Mouse (Mus musculus): ENCODE data around the gene Cpa1. TPM values are rescaled to one million over a fixed set of nuclear protein-coding genes. Genes with fewer than 3 reads are reported as not detected.

The Cpa1 gene
- polyA plus RNA-seq, 1 experiment from 2014 or later, result 7.2 TPM

GRCm38 (mm10) chr6:30687198-30687597 is 48.2 kb downstream of the Cpa1 start:
- no peaks in the 10 kb centered on the region for H3K9me3 ChIP-seq (replicated peaks; ENCODE audit: control insufficient read depth, low read length)
- no peaks in the 10 kb centered on the region for H3K36me3 ChIP-seq (ENCODE audit: control insufficient read depth, insufficient read depth)
- no peak for ATAC-seq (replicated peaks; ENCODE audit: extremely low read depth, insufficient read depth, low FRiP score)
- no peak overlapping the region for H3K4me3 ChIP-seq (ENCODE audit: low read length)
- H3K27ac ChIP-seq (ENCODE audit: low read length), result no peak overlapping the region
- H3K9ac ChIP-seq (ENCODE audit: low read length), result no peak overlapping the region
- no peaks in the 10 kb centered on the region for H3K27me3 ChIP-seq (ENCODE audit: control insufficient read depth, insufficient read depth, low read length)
- no peak overlapping the region for H3K4me2 ChIP-seq (ENCODE audit: low read depth, low read length)
- peaks cover 6% of the 10 kb centered on the region for H3K4me1 ChIP-seq (ENCODE audit: control insufficient read depth, insufficient read depth, low read length)
- 77% methylated on average over 7 of the region's 7 CpGs for WGBS

DNA sequence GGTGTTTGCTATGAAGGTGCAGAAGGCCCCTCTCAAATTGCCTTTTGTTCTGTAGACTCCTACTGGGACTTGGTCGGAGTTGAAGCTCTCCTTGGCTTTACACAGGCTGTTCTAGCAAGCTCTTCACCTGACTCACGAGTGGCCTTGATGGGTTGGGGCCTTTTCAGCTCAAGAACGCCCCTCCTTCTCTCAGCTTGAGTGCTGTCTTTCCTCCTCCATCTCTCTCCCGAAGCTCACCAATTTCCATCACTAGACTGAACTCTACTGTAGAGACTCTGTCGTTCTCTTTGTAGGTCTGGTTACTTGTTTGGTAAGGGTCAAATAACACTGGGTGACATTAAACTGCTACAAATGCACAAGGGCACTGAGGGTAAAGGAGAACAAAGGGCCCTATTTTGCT is 53.8 kb downstream of the Cpa1 start:
- peaks cover 8% of the 10 kb centered on the region for H3K4me1 ChIP-seq (ENCODE audit: control insufficient read depth, insufficient read depth, low read length)
- peak overlapping the region; percentile 65 for H3K4me3 ChIP-seq (ENCODE audit: low read length)
- H3K36me3 ChIP-seq (ENCODE audit: control insufficient read depth, insufficient read depth), result no peaks in the 10 kb centered on the region
- peak overlapping the region; percentile 88 for H3K27ac ChIP-seq (ENCODE audit: low read length)
- ATAC-seq (replicated peaks; ENCODE audit: extremely low read depth, insufficient read depth, low FRiP score), result no peak
- H3K9ac ChIP-seq (ENCODE audit: low read length), result peak overlapping the region; percentile 74
- H3K27me3 ChIP-seq (ENCODE audit: control insufficient read depth, insufficient read depth, low read length), result no peaks in the 10 kb centered on the region
- no peaks in the 10 kb centered on the region for H3K9me3 ChIP-seq (replicated peaks; ENCODE audit: control insufficient read depth, low read length)
- WGBS, result 81% methylated on average over 5 of the region's 5 CpGs
- H3K4me2 ChIP-seq (ENCODE audit: low read depth, low read length), result peak overlapping the region; percentile 78

- WGBS, result under 1% methylated on average over 51 of the region's 52 CpGs
- H3K27ac ChIP-seq (ENCODE audit: low read length), result peak within 1 kb of the TSS; percentile 88
- H3K9ac ChIP-seq (ENCODE audit: low read length), result peak within 1 kb of the TSS; percentile 74
- H3K4me2 ChIP-seq (ENCODE audit: low read depth, low read length), result peak within 1 kb of the TSS; percentile 78
- peaks cover 10% of the 10 kb centered on the region for H3K4me1 ChIP-seq (ENCODE audit: control insufficient read depth, insufficient read depth, low read length)
- H3K9me3 ChIP-seq (replicated peaks; ENCODE audit: control insufficient read depth, low read length), result no peaks in the 10 kb centered on the region
- no peaks in the 10 kb centered on the region for H3K36me3 ChIP-seq (ENCODE audit: control insufficient read depth, insufficient read depth)
- ATAC-seq (replicated peaks; ENCODE audit: extremely low read depth, insufficient read depth, low FRiP score), result peak; percentile 95
- no peaks in the 10 kb centered on the region for H3K27me3 ChIP-seq (ENCODE audit: control insufficient read depth, insufficient read depth, low read length)
- H3K4me3 ChIP-seq (ENCODE audit: low read length), result peak within 1 kb of the TSS; percentile 65
Measured at GRCm38 (mm10) chr6:30693350-30693991, 54.5 kb downstream of the Cpa1 start, which contains the start of gene Cep41. Gene Cep41 (minus strand): TSS chr6:30693749.

DNA sequence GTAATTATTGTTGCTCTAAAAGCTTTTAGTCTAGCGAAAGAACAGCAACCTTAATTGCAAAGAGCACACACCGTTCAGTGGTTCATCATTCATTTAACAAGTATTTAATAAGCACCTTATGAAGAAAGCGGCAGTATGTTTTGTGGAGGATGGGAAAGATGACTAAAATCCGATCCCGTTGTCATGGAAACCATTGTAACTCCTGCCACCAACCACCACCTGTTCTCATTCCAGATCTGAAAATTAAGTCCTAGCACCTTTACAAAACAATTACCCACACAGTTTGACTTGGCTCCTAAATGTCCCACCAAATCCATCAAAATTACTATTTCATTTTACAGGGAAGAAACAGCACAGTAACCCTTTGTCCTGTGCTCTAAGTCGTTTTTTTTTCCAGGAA is 55.2 kb downstream of the Cpa1 start:
- Histone ChIP-seq H3K4me2 (ENCODE audit: low read depth, low read length) (peak overlapping the region; percentile 78), H3K9ac (ENCODE audit: low read length) (peak overlapping the region; percentile 61), H3K27ac (ENCODE audit: low read length) (peak overlapping the region; percentile 63; the same call in 1 of the 2 replicates), H3K9me3 (replicated peaks; ENCODE audit: control insufficient read depth, low read length) (no peaks in the 10 kb centered on the region), H3K36me3 (ENCODE audit: control insufficient read depth, insufficient read depth) (no peaks in the 10 kb centered on the region), H3K27me3 (ENCODE audit: control insufficient read depth, insufficient read depth, low read length) (no peaks in the 10 kb centered on the region), H3K4me3 (ENCODE audit: low read length) (peak overlapping the region; percentile 65), H3K4me1 (ENCODE audit: control insufficient read depth, insufficient read depth, low read length) (peaks cover 10% of the 10 kb centered on the region)
- ATAC-seq (replicated peaks; ENCODE audit: extremely low read depth, insufficient read depth, low FRiP score), result no peak
- 51% methylated on average over 6 of the region's 6 CpGs for WGBS

Other genes with a start within 250 kb of the Cpa1 start
- 38.7 and 40.5 TPM in 2 replicates for gene Zc3hc1, start 248.2 kb upstream of the Cpa1 start, polyA plus RNA-seq (2015; fragmentation: Nextera tagmentation; extraction: Ambion mirVana)
- 16.8 and 19.0 TPM in 2 replicates for gene Klhdc10, start 237.3 kb upstream of the Cpa1 start, polyA plus RNA-seq (2015; fragmentation: Nextera tagmentation; extraction: Ambion mirVana)
- gene Tmem209, start 129.4 kb upstream of the Cpa1 start, polyA plus RNA-seq (2015; fragmentation: Nextera tagmentation; extraction: Ambion mirVana), result 21.7 and 27.6 TPM in 2 replicates
- 0.12 TPM in 1 of 2 replicates, not detected in the other for gene Ssmem1, start 129.4 kb upstream of the Cpa1 start, polyA plus RNA-seq (2015; fragmentation: Nextera tagmentation; extraction: Ambion mirVana)
- 2.5 and 2.7 TPM in 2 replicates for gene Cpa2, start 97.6 kb upstream of the Cpa1 start, polyA plus RNA-seq (2015; fragmentation: Nextera tagmentation; extraction: Ambion mirVana)
- gene Cpa4, start 70.8 kb upstream of the Cpa1 start, polyA plus RNA-seq (2015; fragmentation: Nextera tagmentation; extraction: Ambion mirVana), result 1.3 and 1.7 TPM in 2 replicates
- gene Cpa5, start 28.2 kb upstream of the Cpa1 start, polyA plus RNA-seq (2015; fragmentation: Nextera tagmentation; extraction: Ambion mirVana), result 0.55 and 0.59 TPM in 2 replicates
- 9.3 and 10.5 TPM in 2 replicates for gene Cep41, start 54.5 kb downstream of the Cpa1 start, polyA plus RNA-seq (2015; fragmentation: Nextera tagmentation; extraction: Ambion mirVana)
- gene Mest, start 84.3 kb downstream of the Cpa1 start, polyA plus RNA-seq (2015; fragmentation: Nextera tagmentation; extraction: Ambion mirVana), result 1,693 and 1,886 TPM in 2 replicates